Mouse (Mus musculus) midbrain, embryonic 12.5 days (tissue): ENCODE measurements at regions not wholly inside any gene's neighbourhood (a gene's known extent, or its start where the extent isn't known, plus 50 kb on each side); places are given as distances from the start of the nearest gene placed in this dataset.
"Not testable (repeated sequence)": the region's sequence is repeated elsewhere in the genome, so short reads cannot be mapped to it uniquely, and the experiment has no call there.

Source experiments
- ATAC-seq: fragments of 200-750 bp; cut with Nextera tagmentation; 2 replicates; pipeline ENCODE4 v1.8.0; 2017; ENCODE audit warnings: low read depth, moderate TSS enrichment, moderate library complexity; ENCODE audit not compliant: low FRiP score
- H3K27ac ChIP-seq: fragments of 300-500 bp; sonication (generic); replicated peaks from 2 replicates; pipeline ENCODE4 v1.5.1; 2016; ENCODE audit warnings: mild to moderate bottlenecking
- H3K27me3 ChIP-seq: fragments of 300-500 bp; sonication (generic); 2 replicates; pipeline ENCODE4 v1.6.1; 2016; ENCODE audit warnings: mild to moderate bottlenecking
- H3K36me3 ChIP-seq: fragments of 300-500 bp; sonication (generic); 2 replicates; pipeline ENCODE4 v1.6.1; 2016
- H3K4me1 ChIP-seq: fragments of 300-500 bp; sonication (generic); 2 replicates; pipeline ENCODE4 v1.6.1; 2016
- H3K4me2 ChIP-seq: fragments of 300-500 bp; sonication (generic); replicated peaks from 2 replicates; pipeline ENCODE4 v1.6.1; 2016; ENCODE audit warnings: mild to moderate bottlenecking, moderate library complexity
- H3K4me3 ChIP-seq: fragments of 300-500 bp; sonication (generic); 2 replicates; pipeline ENCODE4 v1.5.1; 2016; ENCODE audit warnings: mild to moderate bottlenecking
- H3K9ac ChIP-seq: fragments of 300-500 bp; sonication (generic); replicated peaks from 2 replicates; pipeline ENCODE4 v1.6.1; 2016; ENCODE audit warnings: mild to moderate bottlenecking, moderate library complexity
- H3K9me3 ChIP-seq: fragments of 300-500 bp; sonication (generic); 2 replicates; pipeline ENCODE4 v1.6.1; 2016; ENCODE audit warnings: mild to moderate bottlenecking
- WGBS: fragments of 180-500 bp; shearing (Covaris S2); methylation state at CpG from one replicate; pipeline ENCODE4 v1.1.7; 2016; 5-methylcytosine and 5-hydroxymethylcytosine counted together

DNA sequence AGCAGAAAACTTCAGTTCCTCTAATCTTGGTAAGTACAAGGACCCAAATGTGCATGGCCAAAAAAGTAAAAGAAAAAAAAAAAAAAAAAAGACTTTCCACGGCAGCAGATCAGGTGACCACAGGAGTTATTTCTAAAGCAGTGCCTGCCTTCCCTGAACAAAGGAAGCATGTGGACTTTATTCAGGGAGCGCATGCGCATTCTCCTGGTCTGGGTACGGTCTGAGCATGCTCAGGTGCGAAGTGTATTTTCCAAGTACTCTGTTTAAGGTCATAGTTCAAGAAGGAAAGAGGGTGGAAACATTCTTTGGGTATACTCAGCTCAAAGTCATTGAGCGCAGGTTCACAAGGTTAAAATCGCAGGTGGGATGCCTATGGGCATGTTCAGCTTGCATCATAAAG, 103.1 kb upstream of the Eif4g2 start:
- no peak overlapping the region for H3K27ac ChIP-seq
- H3K36me3 ChIP-seq, result no peaks in the 10 kb centered on the region
- no peaks in the 10 kb centered on the region for H3K27me3 ChIP-seq
- H3K9me3 ChIP-seq, result no peaks in the 10 kb centered on the region
- H3K4me2 ChIP-seq, result no peak overlapping the region
- WGBS, result 88% methylated on average over 7 of the region's 7 CpGs
- no peak for ATAC-seq
- no peak overlapping the region for H3K4me3 ChIP-seq
- H3K4me1 ChIP-seq, result no peaks in the 10 kb centered on the region
- H3K9ac ChIP-seq, result no peak overlapping the region

DNA sequence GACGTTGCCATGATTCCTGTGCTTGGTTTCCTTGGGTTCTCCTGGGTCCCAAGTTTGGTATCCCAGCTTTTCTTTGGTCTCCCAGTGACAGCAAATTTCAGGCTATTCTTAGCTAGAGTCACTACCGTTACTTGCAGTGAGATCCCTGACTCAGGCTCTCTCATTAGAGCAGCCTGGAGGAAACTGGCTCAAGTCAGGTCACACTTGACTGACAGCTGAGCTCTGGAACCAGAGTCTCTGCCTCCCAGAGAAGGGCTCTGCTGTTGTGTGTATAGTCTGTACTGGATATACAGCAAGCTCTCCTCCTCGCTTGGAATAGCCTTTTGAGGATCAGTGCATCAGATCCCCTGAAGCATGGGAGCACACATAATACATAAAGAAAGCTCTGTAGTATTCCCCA, 100.7 kb upstream of the Eif4g2 start:
- Histone ChIP-seq H3K4me3 (no peak overlapping the region), H3K9ac (no peak overlapping the region), H3K9me3 (no peaks in the 10 kb centered on the region), H3K27ac (no peak overlapping the region), H3K27me3 (no peaks in the 10 kb centered on the region), H3K4me2 (no peak overlapping the region), H3K36me3 (no peaks in the 10 kb centered on the region), H3K4me1 (peaks cover 4% of the 10 kb centered on the region; the same call in 1 of the 2 replicates)
- WGBS, result 67% methylated on average over 3 of the region's 3 CpGs
- ATAC-seq, result no peak

DNA sequence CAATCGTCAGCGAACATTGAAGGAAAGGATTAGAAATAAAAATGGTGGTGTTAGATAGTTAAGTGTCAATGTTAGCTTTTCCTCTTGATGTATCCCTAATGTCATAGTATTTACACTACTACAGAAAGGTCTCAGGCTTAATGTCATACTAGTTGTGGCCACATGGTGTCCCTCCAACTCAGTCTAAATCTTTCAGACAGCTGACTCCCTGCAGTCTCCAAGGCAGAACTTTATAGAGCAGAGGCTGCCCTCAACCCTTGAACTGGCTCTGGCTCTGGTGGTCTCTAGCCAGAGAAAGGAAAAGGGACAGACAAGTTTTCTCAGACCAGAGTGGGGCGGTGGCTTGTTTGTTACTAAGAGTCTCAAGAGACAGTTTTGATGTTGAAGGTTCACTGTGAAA, 99.5 kb upstream of the Eif4g2 start:
- Histone ChIP-seq H3K4me1 (peaks cover 4% of the 10 kb centered on the region; the same call in 1 of the 2 replicates), H3K9me3 (no peaks in the 10 kb centered on the region), H3K4me3 (no peak overlapping the region), H3K4me2 (no peak overlapping the region), H3K36me3 (no peaks in the 10 kb centered on the region), H3K9ac (no peak overlapping the region), H3K27ac (no peak overlapping the region), H3K27me3 (no peaks in the 10 kb centered on the region)
- 71% methylated on average over 3 of the region's 3 CpGs for WGBS
- no peak for ATAC-seq

DNA sequence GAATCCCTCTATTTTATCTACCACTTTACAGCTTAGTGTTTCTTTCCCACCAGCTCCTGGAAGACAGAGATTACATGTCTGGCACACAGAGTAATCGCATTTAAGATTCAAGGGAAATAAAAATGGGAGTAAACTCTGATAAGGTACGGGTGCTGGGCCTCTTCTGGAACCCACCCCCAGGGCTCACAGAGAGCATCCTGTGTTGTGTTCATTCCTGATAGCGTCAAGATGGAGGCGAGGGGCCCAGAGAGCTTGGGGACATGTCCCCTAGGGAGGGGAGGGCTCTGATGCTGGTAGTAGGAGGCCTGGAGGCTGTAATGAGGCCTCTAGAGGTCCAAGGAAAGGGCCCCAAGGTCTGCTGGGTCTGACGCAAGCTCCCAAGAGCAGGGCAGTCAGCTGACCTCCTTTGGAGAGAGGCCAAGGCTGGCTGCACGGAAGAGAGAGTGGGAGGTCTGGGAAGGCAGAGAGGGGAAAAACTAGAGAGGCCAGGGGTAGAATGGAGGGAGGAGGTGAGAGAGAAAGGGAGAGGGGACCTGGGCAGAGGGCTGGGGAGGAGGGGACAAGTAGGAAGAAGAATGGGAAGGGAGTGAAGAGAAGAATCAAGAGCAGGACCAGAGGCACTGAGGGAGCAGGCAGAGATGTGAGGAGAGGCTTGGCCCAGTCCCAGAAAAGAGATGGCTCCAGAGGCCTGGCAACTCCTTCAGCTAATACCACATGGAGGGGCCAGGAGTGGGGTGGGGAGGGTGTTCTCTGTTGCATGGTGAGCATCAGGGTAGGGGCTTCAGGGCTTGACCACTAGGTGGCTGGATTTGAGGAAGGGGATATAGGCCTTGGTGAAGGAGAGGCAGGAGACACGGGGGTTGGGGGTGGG, 96.8 kb upstream of the Eif4g2 start:
- WGBS, result 53% methylated on average over 7 of the region's 7 CpGs
- no peak overlapping the region for H3K27ac ChIP-seq
- H3K9ac ChIP-seq, result no peak overlapping the region
- H3K36me3 ChIP-seq, result no peaks in the 10 kb centered on the region
- no peaks in the 10 kb centered on the region for H3K9me3 ChIP-seq
- no peak overlapping the region for H3K4me2 ChIP-seq
- no peak overlapping the region for H3K4me3 ChIP-seq
- H3K27me3 ChIP-seq, result no peaks in the 10 kb centered on the region
- H3K4me1 ChIP-seq, result peaks cover 4% of the 10 kb centered on the region; the same call in 1 of the 2 replicates
- no peak for ATAC-seq

DNA sequence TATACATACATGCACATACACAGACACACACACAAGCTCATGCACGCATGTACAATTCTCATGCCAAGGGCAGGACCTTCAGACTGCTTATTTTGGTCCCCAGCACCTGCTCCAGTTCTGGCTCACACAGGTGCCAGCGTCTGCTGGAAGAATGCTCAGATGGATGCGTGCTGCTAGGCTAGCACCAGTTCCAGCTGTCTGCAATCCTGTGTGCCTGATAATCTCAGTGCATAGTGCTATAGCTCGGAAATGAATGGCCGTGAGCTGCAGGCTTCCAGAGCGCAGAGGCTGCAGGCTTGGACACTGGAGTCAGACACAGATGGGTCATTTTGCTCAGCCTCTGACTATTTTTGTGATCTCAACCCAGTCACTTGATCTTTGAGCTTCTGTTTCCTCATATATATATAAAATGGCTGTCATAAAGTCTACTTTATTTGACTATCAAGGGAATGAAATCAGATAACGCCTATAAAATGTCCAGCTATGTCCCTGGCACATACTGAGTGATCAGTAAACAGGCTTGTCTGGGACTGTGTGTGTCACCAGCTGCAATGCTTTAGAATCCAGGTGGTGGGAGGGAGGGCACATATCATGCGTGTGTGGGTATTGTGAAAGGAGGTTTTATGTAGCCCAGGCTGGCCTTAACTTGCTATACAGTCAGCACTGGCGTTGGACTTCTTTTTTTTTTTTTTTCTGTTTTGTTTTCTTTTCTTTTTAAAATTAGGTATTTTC, 91.7 kb upstream of the Eif4g2 start:
- peaks cover 1% of the 10 kb centered on the region; the same call in 1 of the 2 replicates for H3K4me1 ChIP-seq
- no peak overlapping the region for H3K9ac ChIP-seq
- H3K9me3 ChIP-seq, result no peaks in the 10 kb centered on the region
- no peak for ATAC-seq
- no peak overlapping the region for H3K4me2 ChIP-seq
- WGBS, result 91% methylated on average over 9 of the region's 9 CpGs
- H3K27ac ChIP-seq, result no peak overlapping the region
- H3K36me3 ChIP-seq, result no peaks in the 10 kb centered on the region
- no peaks in the 10 kb centered on the region for H3K27me3 ChIP-seq
- no peak overlapping the region for H3K4me3 ChIP-seq

DNA sequence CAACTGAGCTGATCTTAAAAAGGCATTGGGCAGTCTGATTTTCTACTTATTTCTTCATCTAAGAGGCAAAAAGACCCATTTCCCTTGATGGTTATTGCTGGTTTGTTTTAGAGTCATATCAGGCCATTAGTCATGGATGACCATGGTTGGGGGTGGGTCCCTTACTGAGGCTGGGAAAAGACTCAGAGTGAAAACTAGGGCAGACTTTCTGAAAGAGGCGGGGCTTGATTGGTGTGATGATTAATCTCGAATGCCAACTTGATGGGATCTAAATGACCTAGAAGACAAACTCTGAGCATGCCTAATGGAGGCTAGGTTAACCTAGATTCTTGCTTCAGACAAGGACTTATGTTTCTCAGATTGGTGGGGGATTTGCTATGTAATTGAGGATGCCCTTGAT, 89.2 kb upstream of the Eif4g2 start:
- WGBS, result 90% methylated on average over 2 of the region's 2 CpGs
- no peak overlapping the region for H3K4me2 ChIP-seq
- H3K4me1 ChIP-seq, result no peaks in the 10 kb centered on the region
- no peaks in the 10 kb centered on the region for H3K27me3 ChIP-seq
- no peaks in the 10 kb centered on the region for H3K36me3 ChIP-seq
- no peak for ATAC-seq
- no peak overlapping the region for H3K27ac ChIP-seq
- H3K9me3 ChIP-seq, result no peaks in the 10 kb centered on the region
- H3K4me3 ChIP-seq, result no peak overlapping the region
- H3K9ac ChIP-seq, result no peak overlapping the region

DNA sequence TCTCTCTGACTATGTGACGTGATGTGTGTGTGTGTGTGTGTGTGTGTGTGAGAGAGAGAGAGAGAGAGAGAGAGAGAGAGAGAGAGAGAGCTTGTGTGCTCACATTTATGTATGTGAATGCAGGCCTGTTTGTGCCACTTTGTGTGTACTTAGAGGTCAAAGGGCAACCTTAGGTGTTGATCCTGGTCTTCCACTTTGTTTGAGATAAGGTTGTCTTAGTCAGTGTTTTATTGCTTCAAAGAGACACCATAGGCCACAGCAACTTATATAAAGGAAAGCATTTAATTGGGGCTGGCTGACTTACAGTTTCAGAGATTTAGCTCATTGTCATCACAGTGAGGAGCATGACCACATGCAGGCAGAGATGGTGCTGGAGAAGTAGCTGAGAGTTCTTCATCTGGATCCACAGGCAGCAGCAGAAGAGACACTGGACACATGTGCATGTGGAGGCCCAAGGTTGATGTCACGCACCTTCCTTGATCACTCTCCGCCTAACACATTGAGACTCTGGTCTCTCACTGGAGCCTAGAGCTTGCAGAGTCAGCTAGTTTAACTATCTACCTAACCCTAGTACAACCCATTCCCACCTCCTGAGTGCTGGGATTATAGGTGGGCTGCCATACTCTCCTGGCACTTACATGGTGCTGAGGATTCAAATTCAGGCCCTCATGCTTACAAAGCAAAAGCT, 85.9 kb upstream of the Eif4g2 start:
- H3K9me3 ChIP-seq, H3K9ac ChIP-seq, H3K4me1 ChIP-seq, H3K4me3 ChIP-seq, H3K36me3 ChIP-seq, H3K4me2 ChIP-seq, ATAC-seq, H3K27ac ChIP-seq, H3K27me3 ChIP-seq: not testable (repeated sequence)
- WGBS, result 91% methylated on average over 3 of the region's 3 CpGs

DNA sequence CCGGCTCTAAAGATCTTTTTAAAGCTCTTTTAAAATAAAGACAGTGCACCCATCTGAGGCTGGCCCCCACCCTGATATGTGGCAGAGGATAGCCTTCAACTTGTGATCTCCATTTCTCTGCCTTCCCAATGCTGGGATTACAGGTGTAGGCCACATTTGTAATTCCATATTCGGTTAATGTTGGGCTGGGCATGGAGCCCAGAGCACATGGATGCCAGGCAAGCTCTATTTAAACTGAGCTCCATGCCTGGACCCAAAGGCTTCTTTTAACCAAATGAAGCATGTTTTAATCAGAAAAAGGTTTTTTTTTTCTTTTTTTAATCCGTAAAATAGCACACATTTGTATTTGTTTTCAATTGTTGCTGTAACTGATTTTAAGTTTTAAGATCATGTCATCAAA, 82.2 kb upstream of the Eif4g2 start:
- no peaks in the 10 kb centered on the region for H3K9me3 ChIP-seq
- no peaks in the 10 kb centered on the region for H3K27me3 ChIP-seq
- H3K4me3 ChIP-seq, result no peak overlapping the region
- H3K4me1 ChIP-seq, result no peaks in the 10 kb centered on the region
- no peak overlapping the region for H3K27ac ChIP-seq
- H3K4me2 ChIP-seq, result no peak overlapping the region
- H3K36me3 ChIP-seq, result no peaks in the 10 kb centered on the region
- H3K9ac ChIP-seq, result no peak overlapping the region
- WGBS, result 79% methylated on average over 3 of the region's 3 CpGs
- no peak for ATAC-seq

DNA sequence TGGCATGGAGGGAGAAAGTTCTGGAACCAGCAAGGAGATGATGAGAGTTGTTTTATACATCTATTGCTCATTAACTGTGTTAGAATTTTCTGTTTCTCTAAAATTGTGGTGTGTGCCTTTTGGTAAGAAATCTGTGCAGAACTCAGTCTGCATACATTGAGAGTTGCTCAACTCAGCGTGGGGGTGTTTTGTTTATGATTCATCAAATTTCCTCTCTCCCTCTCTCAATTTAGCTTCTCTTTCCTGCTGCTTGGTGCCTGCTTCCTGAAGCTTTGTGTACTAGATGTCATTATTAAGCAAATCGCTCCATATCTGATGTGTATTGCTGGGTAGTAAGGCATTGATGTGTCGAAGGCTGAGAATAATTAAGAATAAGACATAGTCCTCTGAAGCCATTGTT, 81.4 kb upstream of the Eif4g2 start:
- WGBS, result 92% methylated on average over 3 of the region's 3 CpGs
- Histone ChIP-seq H3K4me3 (no peak overlapping the region), H3K9me3 (no peaks in the 10 kb centered on the region), H3K4me2 (no peak overlapping the region), H3K36me3 (no peaks in the 10 kb centered on the region), H3K9ac (no peak overlapping the region), H3K27ac (no peak overlapping the region), H3K27me3 (no peaks in the 10 kb centered on the region), H3K4me1 (no peaks in the 10 kb centered on the region)
- no peak for ATAC-seq

DNA sequence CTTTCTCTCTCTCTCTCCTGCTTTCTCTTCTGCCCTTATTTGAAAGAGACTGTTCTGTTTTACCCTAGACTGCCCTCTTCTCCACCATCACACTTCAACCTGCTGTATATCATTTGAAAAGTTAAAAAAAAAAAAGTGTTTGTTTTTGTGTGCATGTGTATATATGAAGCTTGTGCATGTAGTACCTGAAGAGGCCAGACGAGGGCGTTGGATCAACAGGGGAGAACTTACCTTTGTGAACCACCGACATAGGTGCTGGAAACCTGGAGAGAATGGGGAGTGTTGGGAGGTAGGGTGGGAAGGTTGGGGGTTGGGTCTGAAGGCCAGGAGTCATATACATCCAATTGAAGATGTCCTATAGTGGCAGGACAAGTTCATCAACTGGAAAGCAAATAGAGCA, 81.0 kb upstream of the Eif4g2 start:
- no peaks in the 10 kb centered on the region for H3K9me3 ChIP-seq
- ATAC-seq, result no peak
- H3K4me3 ChIP-seq, result no peak overlapping the region
- no peak overlapping the region for H3K27ac ChIP-seq
- no peak overlapping the region for H3K9ac ChIP-seq
- H3K36me3 ChIP-seq, result no peaks in the 10 kb centered on the region
- H3K27me3 ChIP-seq, result no peaks in the 10 kb centered on the region
- no peaks in the 10 kb centered on the region for H3K4me1 ChIP-seq
- H3K4me2 ChIP-seq, result no peak overlapping the region
- WGBS, result 41% methylated on average over 3 of the region's 3 CpGs

DNA sequence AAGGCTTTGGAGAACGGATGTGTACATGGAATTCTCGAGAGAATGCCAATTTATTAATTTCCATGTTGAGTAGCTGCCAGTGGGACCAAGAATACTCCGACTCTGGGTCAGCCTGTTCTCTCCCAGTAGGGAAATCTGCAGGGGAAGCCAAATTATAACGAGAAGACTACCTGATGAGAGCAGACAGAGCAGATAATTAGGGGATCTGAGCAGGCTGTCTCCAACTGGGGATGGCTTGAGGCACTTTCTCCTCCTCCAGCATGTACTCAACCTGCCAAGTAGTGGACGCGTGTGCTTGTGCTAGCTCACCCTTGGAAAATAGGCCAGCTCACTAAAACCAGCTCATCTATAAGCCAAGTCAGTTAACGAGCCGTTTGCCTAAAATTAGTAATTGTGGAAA, 80.5 kb upstream of the Eif4g2 start:
- no peaks in the 10 kb centered on the region for H3K4me1 ChIP-seq
- ATAC-seq, result no peak
- H3K9ac ChIP-seq, result no peak overlapping the region
- H3K4me2 ChIP-seq, result no peak overlapping the region
- no peak overlapping the region for H3K4me3 ChIP-seq
- H3K36me3 ChIP-seq, result no peaks in the 10 kb centered on the region
- H3K27me3 ChIP-seq, result no peaks in the 10 kb centered on the region
- no peak overlapping the region for H3K27ac ChIP-seq
- H3K9me3 ChIP-seq, result no peaks in the 10 kb centered on the region
- 83% methylated on average over 8 of the region's 8 CpGs for WGBS

DNA sequence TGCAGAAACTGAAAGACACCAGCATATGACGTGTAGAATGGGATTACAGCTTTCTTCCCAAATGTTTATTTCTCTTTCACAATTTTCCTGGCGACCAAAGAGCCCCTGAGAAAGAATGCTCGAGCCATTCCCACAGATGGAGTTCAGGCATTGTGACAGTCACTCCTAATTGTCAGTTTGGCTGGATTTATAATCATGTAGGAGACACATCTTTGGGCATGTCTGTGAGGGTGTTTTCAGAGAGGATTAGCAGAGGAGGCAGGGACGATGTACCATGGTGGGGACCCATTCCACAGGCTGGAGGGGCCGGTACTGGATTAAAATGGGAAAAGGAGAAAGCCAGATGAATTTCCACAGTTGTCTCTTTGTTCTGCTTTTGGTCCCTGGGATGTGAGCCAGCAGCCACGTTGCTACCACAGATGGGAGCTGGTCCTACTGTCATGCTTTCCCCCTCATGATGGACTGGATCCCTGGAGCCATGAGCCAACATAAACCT, 76.0 kb upstream of the Eif4g2 start:
- no peak for ATAC-seq
- 56% methylated on average over 6 of the region's 6 CpGs for whole genome bisulfite sequencing
- Histone ChIP-seq H3K4me1 (0 out of 2 replicates have a peak, but pooled peaks cover 9% of the 10 kb centered on the region), H3K27me3 (no peaks in the 10 kb centered on the region), H3K4me2 (no peak overlapping the region), H3K9ac (no peak overlapping the region), H3K27ac (no peak overlapping the region), H3K36me3 (no peaks in the 10 kb centered on the region), H3K4me3 (no peak overlapping the region), H3K9me3 (no peaks in the 10 kb centered on the region)
